Mouse (Mus musculus): ENCODE data around the gene Ank3. TPM values are rescaled to one million over a fixed set of nuclear protein-coding genes. Genes with fewer than 3 reads are reported as not detected.

Gene Ank3
- total RNA-seq, 2 experiments from 2014 or later: 84.2 to 92.8 TPM

DNA sequence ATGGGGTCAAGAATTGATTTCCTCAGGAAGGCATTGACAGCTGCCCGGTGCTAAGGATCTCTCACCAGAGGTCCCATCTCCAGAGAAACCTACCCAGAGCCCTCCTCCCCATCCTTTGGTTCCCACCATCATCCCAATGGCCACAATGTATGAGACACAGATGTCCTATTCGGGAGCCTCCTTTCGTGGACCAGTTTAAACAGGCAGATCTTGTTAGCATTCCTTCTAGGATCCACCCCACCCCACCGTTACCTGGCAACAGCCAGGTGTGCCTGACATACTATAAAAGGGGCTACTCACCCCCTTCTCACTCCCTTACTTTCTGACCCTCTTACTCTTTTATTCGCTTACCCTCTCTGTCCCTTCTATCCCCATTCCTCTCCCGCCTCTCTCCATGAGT, 176.9 kb downstream of the Ank3 start:
- no peak for DNase-seq

DNA sequence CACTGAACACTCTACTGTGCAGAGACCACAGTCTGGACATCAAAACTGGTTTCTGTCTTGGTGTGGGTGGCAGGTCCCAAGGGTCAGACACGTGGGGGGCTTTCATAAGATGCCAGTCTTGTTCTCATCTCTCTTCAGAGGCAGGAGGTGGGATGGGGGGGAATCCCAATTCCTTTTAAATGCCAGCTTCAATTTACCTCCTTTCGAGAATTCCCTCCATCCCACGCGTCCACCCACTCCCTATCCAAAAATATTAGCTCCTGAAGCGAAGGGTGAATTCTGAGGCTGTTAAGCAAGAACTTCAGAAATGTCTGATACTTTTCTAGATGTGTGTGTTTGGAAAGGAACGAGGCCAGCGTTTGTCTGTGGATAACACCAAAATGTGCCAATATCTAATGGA, 177.7 kb downstream of the Ank3 start:
- no peak for DNase-seq

DNA sequence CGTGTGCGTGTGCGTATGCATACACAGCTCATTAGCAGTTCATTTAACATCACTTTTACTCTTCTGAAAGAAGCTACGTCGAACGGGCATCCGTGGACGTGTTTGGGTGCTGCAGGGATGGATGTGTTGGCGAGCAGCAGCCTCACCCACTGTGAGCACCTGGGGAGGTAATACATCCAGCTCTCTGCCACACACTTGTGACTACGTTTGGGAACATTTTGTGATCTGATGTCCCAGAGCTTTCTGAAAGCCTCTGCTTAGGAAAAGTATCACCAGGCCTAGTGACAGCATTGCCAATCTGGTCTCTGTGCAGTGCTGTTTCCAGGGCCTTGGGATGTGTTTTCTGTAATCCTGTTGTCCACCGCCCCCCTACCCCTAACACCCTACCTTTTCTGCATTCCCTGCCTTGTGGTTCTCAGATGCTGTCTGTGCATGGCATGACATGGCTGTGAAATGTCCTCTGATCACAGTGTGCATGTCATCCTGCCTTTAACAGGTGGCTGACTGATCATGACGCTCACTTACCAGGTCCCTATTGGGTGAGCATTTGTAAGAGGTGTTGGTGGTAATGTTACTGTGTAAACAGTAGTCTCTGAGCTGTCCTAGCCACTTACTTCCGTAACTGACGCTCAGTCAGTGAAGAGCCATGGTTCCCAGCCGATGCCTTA, 178.6 kb downstream of the Ank3 start:
- no peak for DNase-seq

DNA sequence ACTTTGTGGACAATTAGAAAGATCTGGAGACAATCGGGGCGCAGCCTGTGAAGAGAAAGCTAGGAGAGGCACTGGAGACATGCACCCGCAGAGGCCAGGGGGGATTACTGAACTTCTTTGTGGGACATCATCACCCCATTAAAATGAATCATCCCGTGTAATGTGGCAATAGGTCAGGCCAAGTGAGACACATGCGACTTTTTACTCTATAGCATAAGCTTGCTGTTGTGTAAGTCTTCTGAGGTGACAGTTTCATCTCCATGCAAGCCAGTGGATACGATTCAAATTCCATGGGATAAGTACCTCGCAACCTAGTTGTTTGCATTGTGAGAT, 179.1 kb downstream of the Ank3 start:
- DNase-seq: no peak

GRCm38 (mm10) chr10:69579585-69579984, 181.0 kb downstream of the Ank3 start:
- peak; percentile 21 for DNase-seq

DNA sequence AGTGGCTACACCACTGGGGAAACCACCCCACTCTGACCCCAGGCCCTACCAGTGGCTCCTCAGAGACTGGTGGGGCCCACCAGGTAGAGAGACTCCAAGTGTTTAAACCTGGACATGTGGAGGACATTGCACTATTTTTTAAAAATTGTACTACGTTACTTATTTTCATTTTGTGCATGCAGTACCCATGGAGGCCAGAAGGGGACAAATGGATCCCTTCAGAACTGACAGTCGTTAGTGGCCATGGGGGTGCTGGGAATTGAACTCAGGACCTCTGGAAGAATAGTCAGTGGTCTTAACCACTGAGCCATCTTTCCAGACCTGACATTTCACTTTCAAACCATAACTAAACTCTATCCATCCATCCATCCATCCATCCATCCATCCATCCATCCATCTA, 183.0 kb downstream of the Ank3 start:
- DNase-seq: no peak

GRCm38 (mm10) chr10:69583874-69584481, 185.4 kb downstream of the Ank3 start:
- DNase-seq: peak; percentile 58

- no peak for DNase-seq
Measured at GRCm38 (mm10) chr10:69584566-69584965, 186.0 kb downstream of the Ank3 start.

DNA sequence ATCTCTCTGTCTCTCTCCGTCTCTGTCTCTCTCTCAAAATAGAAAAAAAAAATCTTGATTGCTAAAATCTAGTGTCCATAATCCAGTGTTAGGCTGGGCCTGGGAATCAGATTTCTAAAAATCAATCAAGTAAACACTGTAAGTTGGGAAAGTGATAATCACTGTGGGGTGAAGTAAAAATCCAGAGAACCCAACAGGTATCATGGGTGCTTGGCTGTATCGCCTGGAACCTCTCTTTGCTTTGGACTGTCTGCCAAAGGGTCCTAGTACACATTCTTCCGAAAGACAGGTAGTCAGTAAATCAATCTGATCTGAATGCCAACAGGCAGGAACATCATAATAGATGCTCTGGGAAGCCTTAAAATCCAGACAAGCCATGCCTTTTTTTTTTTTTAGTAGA, 186.7 kb downstream of the Ank3 start:
- DNase-seq: no peak

GRCm38 (mm10) chr10:69594186-69595131, 195.9 kb downstream of the Ank3 start:
- DNase-seq: peak; percentile 90

DNA sequence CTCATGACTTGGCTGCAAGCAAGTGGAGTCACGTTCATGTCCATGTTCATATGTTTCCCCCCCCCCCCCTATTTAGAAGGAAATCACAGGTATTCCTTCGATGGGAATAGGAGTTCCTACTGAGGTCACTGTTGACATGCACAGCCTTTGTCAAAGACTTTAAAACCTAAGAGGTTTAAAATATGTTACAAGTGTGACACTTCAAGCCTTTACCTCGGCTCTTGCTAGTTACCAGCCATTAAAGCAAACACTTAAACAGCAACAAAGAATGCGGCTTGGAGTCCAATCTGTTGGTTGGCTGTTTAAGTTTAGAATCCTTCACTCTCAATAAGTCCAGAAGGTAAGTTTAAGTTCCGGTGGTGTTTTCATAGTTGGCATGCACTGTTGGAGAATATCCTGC, 196.9 kb downstream of the Ank3 start:
- DNase-seq: no peak

- no peak for DNase-seq
Measured at GRCm38 (mm10) chr10:69601471-69601870, 202.9 kb downstream of the Ank3 start.

GRCm38 (mm10) chr10:69602711-69603110, 204.1 kb downstream of the Ank3 start:
- DNase-seq: no peak

DNA sequence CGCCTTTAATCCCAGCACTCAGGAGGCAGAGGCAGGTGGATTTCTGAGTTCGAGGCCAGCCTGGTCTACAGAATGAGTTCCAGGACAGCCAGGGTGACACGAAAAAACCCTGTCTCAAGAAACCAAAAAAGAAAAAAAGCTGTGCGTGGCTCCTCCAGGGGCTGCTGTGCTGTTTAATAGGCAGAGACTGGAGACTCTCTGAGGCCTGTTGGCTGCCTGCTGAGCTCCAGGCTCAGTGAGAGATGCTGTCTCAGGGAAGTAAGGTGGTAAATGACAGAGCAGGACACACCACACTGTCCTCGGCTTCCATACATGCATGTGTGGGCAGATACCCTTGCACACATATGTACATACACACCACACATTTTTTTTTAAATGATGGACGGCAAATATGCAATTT, 206.0 kb downstream of the Ank3 start:
- no peak for DNase-seq

GRCm38 (mm10) chr10:69605211-69605610, 206.6 kb downstream of the Ank3 start:
- DNase-seq: no peak

DNA sequence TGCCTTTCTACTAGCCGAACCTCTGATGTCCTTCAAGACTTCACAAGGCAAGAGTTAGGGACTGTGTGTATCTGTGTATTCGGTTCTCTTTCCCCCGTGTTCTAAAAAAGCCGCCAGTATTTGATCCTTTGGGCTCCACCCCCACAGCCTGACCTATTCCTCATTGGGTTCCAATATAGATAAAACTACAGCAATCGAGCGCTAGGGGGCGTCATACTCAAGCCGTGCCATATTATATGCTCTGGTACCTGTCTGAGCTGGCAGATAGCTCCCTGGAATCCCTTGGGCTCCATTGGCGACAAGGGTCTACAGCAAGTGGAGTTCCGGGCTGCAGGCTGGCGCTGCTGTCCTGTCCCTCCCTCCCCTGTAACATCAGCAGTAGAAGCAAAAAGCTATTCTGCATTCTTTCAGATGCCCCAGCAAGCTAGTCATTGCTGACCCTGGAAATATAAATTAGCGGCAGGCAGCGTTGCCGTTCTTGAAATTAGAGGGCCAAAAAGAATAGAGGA, 209.1 kb downstream of the Ank3 start:
- no peak for DNase-seq

DNA sequence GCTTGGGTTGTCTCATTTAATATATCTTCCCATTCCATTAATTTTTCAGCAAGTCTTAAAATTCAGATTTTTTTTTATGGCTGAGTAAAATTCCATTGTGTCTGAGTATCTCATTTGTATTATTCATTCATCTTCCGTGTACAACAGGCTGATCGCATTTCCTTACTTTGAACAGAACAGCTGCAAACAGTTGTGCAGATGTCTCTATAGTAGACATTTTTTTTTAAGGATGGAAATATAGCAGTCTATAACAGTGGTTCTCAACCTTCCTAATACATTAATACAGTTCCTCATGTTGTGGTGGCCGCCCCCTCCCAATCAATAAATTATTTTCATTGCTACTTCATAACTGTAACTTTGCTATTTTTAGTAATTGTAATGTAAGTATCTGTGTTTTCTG, 212.7 kb downstream of the Ank3 start:
- no peak for DNase-seq

- peak; percentile 71 for DNase-seq
Measured at GRCm38 (mm10) chr10:69611839-69612340, 213.3 kb downstream of the Ank3 start.

DNA sequence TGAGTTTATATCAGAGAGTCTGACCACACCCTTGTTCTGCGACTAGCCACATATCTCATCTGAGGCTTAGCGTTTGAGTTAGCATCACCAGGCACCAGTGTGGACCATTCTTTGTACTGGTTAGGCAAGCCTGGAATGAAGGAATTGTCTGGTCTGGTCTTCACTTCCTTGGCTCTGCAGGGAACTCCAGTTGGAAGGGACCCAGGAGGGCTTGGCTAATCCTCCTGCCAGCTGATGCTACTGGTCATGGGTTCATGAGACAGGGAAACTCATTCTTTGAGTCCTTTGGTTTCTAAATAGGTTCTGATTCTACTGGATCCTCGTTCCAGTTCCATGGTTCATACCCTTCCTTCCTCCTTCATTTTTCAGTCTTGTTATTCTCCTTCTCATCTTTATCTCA, 218.4 kb downstream of the Ank3 start:
- DNase-seq: no peak

DNA sequence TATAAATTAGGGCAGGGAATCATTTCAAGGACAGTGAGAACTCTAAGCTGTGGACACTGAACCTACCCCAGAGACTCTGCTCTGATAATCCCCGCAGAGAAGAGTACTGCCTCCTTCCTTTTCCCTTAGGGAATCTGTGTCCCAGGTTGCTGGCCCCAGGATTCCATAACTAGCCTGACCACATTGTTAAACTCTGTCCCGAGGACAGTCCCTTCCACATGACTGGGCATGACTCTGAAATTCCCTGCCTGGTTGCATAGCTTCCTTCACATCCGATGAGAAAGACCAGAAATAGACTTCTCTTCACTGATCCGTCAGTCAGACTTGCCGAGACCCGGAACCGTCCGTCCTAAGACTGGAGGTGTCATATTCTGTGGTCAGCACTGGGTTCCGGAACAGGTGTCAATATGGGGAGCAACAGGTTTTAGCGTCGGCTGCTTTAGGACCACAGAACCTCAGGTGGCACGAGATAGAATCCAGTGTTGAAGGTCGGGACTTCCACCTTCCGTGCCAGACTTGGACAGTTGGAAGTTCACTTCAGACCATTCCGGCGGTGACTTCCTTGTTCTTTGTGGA, 219.1 kb downstream of the Ank3 start:
- peak; percentile 20 for DNase-seq

DNA sequence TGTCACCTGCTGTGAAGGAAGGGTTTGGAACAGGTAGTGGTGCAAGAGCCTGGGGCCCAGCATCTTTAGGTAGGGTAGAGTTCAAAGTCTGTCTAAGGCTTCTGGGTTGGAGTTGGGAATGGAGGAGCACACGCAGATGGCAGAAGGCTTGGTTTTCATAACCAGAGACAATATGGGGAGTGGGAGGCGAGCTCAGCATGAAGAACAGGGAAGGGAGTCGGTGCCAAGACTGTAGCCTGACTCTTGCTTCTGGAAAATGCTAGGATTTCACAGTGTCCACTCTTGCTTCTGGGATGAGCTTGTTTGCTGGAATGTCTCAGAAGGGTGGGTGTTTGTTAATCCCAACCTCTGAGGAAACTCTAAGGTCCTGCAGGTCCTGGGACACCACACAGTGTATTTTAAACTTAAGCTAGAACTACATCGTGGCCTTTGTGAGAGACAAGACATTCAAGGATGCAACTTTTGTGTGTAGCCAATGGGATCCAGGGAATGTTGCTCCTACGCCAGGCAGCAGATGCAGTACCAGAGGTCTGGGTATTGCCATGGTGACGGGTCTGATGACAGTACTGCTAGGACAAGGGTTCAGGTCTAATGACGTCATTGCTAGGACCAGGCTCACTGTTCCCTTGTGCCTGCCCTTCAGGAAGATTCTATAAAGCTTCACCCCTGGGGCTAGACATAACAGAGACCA, 222.3 kb downstream of the Ank3 start:
- DNase-seq: no peak

DNA sequence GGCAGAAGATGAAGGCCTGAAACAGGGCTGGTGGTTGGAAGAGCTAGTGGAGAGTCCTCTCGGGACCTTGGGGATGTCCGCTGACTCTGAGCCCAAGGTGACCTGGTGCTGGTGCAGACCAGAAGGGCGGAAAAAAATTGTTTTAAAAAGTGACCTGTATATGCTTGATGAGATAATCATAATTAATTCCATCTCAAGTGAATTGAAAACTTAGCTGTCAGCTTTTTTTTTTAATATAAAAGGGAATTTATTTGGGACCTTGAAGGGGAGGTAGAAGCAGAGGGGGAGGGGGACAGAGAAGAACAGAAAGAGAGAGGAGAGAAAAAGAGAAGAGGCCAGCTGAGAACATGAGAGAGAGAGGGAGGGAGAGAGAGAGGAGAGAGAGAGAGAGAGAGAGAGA, 229.2 kb downstream of the Ank3 start:
- peak; percentile 4 for DNase-seq

Measured in heart, postnatal 4 days (tissue).